Mouse (Mus musculus) erythroblast, embryonic 14.5 days (primary cell): Measurements from ENCODE around the gene Dusp9. TPM values are rescaled to one million over a fixed set of nuclear protein-coding genes. Genes with fewer than 3 reads are reported as not detected.

Experiments
- H3K27me3 ChIP-seq: 2 replicates; pipeline ENCODE4 v1.6.1; 2012; ENCODE audit warnings: inconsistent platforms; ENCODE audit not compliant: control insufficient read depth
- H3K36me3 ChIP-seq: 2 replicates; pipeline ENCODE4 v1.6.1; 2012; ENCODE audit warnings: mild to moderate bottlenecking, inconsistent platforms; ENCODE audit not compliant: control insufficient read depth
- H3K4me1 ChIP-seq: 2 replicates; pipeline ENCODE4 v1.6.1; 2012; ENCODE audit warnings: inconsistent platforms; ENCODE audit not compliant: control insufficient read depth
- H3K4me3 ChIP-seq: replicated peaks from 2 replicates; pipeline ENCODE3; 2012; ENCODE audit warnings: moderate library complexity, mild to moderate bottlenecking, inconsistent platforms
- H3K9me3 ChIP-seq: 2 replicates; pipeline ENCODE4 v1.6.1; 2012; ENCODE audit warnings: low read length, inconsistent platforms, mixed read lengths; ENCODE audit not compliant: control insufficient read depth
- GATA1 ChIP-seq: IDR thresholded peaks from 2 replicates; pipeline ENCODE4 v1.6.1; 2012; ENCODE audit warnings: low read length, inconsistent platforms, mixed read lengths
- TAL1 ChIP-seq: IDR thresholded peaks from 3 replicates; pipeline ENCODE4 v1.6.1; 2012; ENCODE audit warnings: low read length, inconsistent platforms, mixed read lengths
- polyA plus RNA-seq: library from polyadenylated mRNA; stranded (reverse); fragments of >175 nt; gene quantifications from 2 replicates; pipeline ENCODE4 v1.2.3, GENCODE M21; 2012

Dusp9 gene
- polyA plus RNA-seq = 0.10 TPM in 2 replicates

GRCm38 (mm10) chrX:73639255-73639675, at the start of gene Dusp9:
Gene Dusp9 (plus strand): TSS chrX:73639419.
- H3K36me3 ChIP-seq = no peaks in the 10 kb centered on the region; the same call in 1 of the 2 replicates
- H3K9me3 ChIP-seq = peaks cover 23% of the 10 kb centered on the region
- TF ChIP-seq GATA1 = no peak
- TF ChIP-seq TAL1 = no peak
- H3K27me3 ChIP-seq = peaks cover 76% of the 10 kb centered on the region
- H3K4me1 ChIP-seq = no peaks in the 10 kb centered on the region
- peak within 1 kb of the TSS; percentile 36 for H3K4me3 ChIP-seq

- Histone ChIP-seq H3K27me3 (peaks cover 4% of the 10 kb centered on the region), H3K4me3 (no peak overlapping the region)
- no peak for TF ChIP-seq TAL1
- TF ChIP-seq GATA1 = no peak
These were observed 46.0 kb upstream of the Dusp9 start for GRCm38 (mm10) chrX:73593212-73593611.

DNA sequence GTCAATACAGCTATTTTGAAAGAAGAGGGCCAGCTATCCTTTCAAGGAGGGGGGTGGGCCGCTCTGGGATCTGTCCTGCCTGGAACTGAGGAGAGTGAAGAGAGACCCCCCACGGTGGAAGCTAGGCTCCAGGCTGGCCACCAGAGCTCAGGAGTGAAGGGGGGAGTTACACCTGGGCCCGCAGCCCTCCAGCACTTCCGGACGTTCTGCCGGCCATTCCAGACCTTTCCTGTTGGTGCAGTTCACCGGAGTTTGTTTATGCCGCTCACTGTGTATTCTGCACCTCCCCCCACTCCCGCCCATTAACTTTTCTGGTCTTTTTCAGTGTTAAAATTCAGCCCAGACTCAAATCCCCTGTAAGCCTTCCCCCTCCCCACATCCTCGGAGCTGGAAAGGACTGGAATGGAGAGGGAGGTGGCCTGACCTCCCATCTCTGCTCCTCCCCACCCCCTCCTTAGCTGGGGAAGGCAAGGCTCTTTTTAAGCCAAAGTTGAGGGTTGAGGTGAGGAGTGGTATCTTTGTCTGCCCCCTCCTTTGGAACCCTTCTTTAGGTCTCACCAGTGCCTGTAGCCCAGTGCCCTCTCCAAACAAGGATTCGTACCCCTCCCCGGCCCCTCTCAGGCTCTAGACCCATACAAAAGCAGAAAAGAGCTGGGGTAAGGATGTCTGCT, 44.6 kb upstream of the Dusp9 start:
- no peaks in the 10 kb centered on the region for H3K36me3 ChIP-seq
- H3K9me3 ChIP-seq = no peaks in the 10 kb centered on the region
- no peak overlapping the region for H3K4me3 ChIP-seq
- H3K27me3 ChIP-seq = no peaks in the 10 kb centered on the region
- no peaks in the 10 kb centered on the region; the same call in 1 of the 2 replicates for H3K4me1 ChIP-seq
- TF ChIP-seq GATA1 (no peak), TAL1 (no peak)

More at GRCm38 (mm10) chrX:73593212-73593611, 46.0 kb upstream of the Dusp9 start:
- Histone ChIP-seq H3K4me1 (no peaks in the 10 kb centered on the region; the same call in 1 of the 2 replicates), H3K9me3 (no peaks in the 10 kb centered on the region), H3K36me3 (no peaks in the 10 kb centered on the region)

GRCm38 (mm10) chrX:73595297-73595938, 43.8 kb upstream of the Dusp9 start:
- Histone ChIP-seq H3K27me3 (no peaks in the 10 kb centered on the region), H3K4me1 (no peaks in the 10 kb centered on the region; the same call in 1 of the 2 replicates), H3K36me3 (no peaks in the 10 kb centered on the region), H3K9me3 (no peaks in the 10 kb centered on the region), H3K4me3 (no peak overlapping the region)
- TF ChIP-seq TAL1 = no peak

DNA sequence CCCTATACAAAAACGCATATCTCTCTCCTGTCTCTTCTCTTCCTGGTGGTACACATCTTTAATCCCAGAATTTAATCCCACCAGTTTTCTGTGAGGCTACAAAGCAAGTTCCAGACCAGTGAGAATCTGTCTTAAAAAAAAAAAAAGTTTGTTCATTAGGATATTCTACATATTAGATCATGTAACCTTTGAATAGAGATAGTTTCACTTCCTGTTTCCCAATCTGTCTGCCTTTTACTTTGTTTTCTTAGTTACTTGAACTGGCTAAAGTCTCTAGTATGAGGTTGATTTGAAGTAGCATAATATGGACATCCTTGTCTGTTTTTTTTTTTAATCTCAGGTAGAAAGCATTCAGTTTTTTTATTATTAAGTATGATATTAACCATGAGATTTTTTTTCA, 37.8 kb upstream of the Dusp9 start:
- no peaks in the 10 kb centered on the region for H3K36me3 ChIP-seq
- H3K4me1 ChIP-seq = no peaks in the 10 kb centered on the region
- TF ChIP-seq GATA1 = no peak
- no peak overlapping the region for H3K4me3 ChIP-seq
- H3K9me3 ChIP-seq = no peaks in the 10 kb centered on the region
- H3K27me3 ChIP-seq = no peaks in the 10 kb centered on the region

GRCm38 (mm10) chrX:73613665-73614064, 25.6 kb upstream of the Dusp9 start:
- Histone ChIP-seq H3K27me3 (peaks cover 4% of the 10 kb centered on the region; the same call in 1 of the 2 replicates), H3K4me3 (no peak overlapping the region), H3K36me3 (no peaks in the 10 kb centered on the region), H3K9me3 (no peaks in the 10 kb centered on the region; the same call in none of the 2 replicates), H3K4me1 (no peaks in the 10 kb centered on the region)
- no peak for TF ChIP-seq TAL1
- TF ChIP-seq GATA1 = no peak

- Histone ChIP-seq H3K4me1 (no peaks in the 10 kb centered on the region), H3K27me3 (peaks cover 5% of the 10 kb centered on the region; the same call in 1 of the 2 replicates), H3K9me3 (no peaks in the 10 kb centered on the region; the same call in 1 of the 2 replicates), H3K4me3 (no peak overlapping the region), H3K36me3 (no peaks in the 10 kb centered on the region)
- TF ChIP-seq TAL1 = no peak
- no peak for TF ChIP-seq GATA1
These were observed 23.3 kb upstream of the Dusp9 start for GRCm38 (mm10) chrX:73615876-73616275.

GRCm38 (mm10) chrX:73619401-73619800, 19.8 kb upstream of the Dusp9 start:
- Histone ChIP-seq H3K9me3 (no peaks in the 10 kb centered on the region; the same call in 1 of the 2 replicates), H3K27me3 (peaks cover 7% of the 10 kb centered on the region; the same call in 1 of the 2 replicates), H3K4me3 (no peak overlapping the region), H3K4me1 (no peaks in the 10 kb centered on the region), H3K36me3 (no peaks in the 10 kb centered on the region)
- TF ChIP-seq GATA1 (no peak), TAL1 (no peak)

- Histone ChIP-seq H3K36me3 (no peaks in the 10 kb centered on the region), H3K4me3 (no peak overlapping the region)
- no peak for TF ChIP-seq TAL1
- no peak for TF ChIP-seq GATA1
These were observed 19.3 kb upstream of the Dusp9 start for GRCm38 (mm10) chrX:73619890-73620289.

More at GRCm38 (mm10) chrX:73619890-73620289, 19.3 kb upstream of the Dusp9 start:
- Histone ChIP-seq H3K4me1 (no peaks in the 10 kb centered on the region), H3K27me3 (peaks cover 7% of the 10 kb centered on the region; the same call in 1 of the 2 replicates), H3K9me3 (no peaks in the 10 kb centered on the region; the same call in 1 of the 2 replicates)
